Mouse (Mus musculus): Measurements from ENCODE around the gene 6330403K07Rik. TPM values are rescaled to one million over a fixed set of nuclear protein-coding genes. Genes with fewer than 3 reads are reported as not detected.

The 6330403K07Rik gene
- total RNA-seq (2021) = under 1 TPM; 0.49 to 0.75 TPM

DNA sequence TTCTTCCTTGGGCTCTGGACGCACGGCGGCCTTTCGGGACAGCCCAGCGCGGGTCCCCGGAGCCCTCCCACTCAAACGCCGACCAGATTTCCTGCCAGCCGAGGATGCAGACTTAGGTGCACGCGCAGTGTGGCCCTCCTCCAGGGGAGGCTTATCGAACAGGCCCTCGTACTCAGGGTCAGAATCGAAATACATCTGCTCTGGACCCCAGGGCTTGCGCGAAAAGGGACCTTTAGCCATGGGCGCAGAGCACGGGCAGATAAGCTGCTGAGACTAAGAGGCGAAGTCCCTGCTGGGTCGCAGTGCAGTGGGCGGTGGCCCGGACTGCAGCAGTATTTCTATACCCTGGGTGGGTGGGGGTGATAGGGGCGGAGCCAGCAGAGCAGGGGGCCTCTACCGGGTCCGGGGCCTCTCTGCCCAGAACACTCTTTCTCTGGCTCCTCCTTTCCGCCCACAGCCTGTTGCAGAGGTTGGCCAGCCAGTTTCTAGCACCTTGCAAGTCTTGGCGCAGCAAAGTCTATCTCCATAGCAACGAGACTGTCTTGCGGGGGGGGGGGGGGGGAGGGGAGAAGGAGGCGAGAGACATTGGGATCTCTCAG lies at the start of gene 6330403K07Rik:
Gene 6330403K07Rik, minus strand, starts transcription at position 351 of the 599 bp plus-strand sequence.
- intact Hi-C loops (cut with DNase I) = no loop called here
- no peak for DNase-seq (ENCODE audit: low spot score)

DNA sequence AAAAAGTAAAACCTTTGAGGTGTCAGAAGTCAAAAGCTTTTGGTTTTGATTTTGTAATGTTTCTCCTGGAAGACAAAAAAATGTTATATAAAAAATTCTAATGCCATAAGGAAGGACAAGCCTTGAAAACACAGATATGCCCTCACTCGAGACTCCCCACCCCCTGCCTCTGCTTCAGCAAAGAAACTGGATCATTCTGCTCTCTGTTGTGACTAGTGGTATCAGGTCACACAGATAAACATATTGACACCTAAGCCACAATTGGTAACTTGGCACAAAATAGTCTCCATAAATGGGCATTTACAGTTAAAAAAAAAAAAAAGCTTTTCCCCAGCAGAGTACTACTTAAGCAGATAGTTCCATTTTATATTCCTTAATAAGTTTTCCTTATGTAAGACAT lies 43.0 kb upstream of the 6330403K07Rik start:
- intact Hi-C loops (cut with DNase I) = no loop called here
- DNase-seq (ENCODE audit: low spot score) = no peak

DNA sequence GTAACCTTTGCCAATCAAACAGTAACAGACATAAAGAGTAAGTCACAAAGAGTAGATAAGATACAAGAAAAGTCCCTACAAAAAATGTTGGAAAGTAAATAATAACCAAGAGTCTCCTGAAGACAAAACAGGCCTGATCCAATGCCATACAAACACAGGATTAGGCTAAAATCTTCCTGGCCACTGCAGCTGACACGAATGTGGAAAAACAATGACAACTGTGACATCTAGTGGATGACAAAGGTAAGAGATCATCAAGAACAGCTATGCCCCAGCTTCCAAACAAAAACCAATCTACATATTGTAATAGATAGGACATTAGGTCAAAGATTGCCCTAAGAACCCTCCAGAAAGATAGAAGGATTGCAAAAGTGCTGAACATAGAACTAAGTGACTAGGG lies 19.2 kb upstream of the 6330403K07Rik start:
- intact Hi-C loops (cut with DNase I) = loop anchor here (5.0 kb wide), 2 partner anchors 70 to 275 kb away; partner anchors contain the start of gene C1qbp
- DNase-seq (ENCODE audit: low spot score) = no peak

DNA sequence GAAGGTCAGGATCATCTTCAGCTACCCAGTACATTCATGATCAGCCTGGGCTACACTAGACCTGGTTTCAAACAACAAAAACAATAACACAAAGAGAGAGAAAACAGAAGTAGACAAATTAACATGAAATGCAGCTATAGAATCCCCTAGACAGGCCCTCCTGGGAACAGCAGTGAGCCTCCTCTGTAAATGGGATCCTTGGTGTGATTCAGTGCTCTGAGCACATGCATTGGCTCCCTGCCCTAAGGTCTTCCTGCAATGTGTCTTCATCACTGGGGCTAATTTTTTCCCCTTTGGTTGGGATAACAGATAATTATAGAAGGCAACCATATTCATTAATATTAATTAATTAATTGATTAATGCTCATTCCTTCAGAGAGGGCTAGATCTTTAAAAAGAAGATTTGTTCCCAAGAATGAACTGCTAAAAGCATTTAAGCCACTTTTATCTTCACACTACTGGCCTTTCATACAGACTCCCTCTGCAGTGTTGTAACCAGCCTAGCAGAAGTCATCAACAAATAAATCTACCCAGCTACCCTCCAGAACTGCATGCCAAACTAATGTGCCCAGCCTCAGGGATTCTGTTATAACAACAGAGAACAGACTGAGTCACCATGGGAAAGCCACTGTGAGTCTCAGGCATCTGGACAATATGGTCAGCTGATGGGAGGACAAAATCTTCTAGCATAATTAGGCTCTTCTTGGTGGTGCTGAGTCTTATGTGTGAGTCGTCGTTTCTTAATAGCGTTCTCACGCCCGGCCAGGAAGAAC lies 6.4 kb upstream of the 6330403K07Rik start:
- DNase-seq (ENCODE audit: low spot score) = no peak
- intact Hi-C loops (cut with DNase I) = no loop called here

DNA sequence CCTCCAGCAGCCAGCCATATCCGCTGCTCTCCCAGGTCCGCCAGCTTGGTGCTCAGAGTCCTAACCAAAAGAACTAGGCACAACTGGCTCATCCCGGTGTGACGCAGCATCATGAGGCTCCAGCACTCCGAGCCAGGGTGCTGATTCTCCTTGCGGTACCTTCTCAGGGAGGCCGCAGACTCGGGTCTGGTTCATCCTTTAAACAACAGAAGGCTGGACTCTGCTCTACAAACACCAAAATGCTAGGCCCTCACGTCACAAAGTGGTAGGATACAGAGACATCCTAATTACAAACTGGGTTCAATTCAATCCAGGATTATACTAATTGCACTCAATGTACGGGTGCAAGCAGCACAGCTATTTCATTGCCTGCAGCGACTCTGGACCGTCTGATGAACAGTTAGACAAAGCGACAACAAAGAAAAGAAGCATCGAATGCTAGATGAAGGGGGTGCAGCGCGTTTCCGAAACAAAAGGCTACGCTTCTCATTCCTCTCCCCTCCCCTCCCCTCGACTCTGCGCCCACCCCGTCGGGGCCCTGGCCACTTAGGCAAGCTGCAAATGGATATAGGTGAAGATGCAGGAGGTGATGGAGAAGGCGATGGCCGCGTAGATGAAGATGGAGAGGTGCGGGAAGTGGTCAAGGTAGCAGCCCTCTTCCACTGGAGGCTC lies 686 bp downstream of the 6330403K07Rik start:
- no peak for DNase-seq (ENCODE audit: low spot score)
- intact Hi-C loops (cut with DNase I) = no loop called here

DNA sequence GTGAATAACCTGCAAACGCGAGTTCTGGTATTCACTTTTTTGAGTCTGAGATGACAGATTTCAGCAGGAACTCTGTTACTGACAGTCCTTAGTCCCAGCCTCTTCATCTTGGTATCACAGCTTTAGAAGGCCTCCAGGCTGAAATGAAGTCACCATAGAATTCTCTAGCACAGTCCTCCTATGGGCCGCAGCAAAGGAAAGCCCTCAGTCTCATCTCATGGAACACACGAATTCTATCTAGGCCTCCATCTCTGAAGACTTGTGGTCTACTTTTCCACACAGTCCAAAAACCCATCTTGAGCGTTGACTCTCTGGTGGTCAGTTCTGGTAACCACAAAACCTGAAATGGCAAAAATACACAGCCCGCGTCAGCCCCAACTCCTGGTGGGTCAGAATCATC lies 1.2 kb downstream of the 6330403K07Rik start:
- intact Hi-C loops (cut with DNase I) = no loop called here
- no peak for DNase-seq (ENCODE audit: low spot score)

DNA sequence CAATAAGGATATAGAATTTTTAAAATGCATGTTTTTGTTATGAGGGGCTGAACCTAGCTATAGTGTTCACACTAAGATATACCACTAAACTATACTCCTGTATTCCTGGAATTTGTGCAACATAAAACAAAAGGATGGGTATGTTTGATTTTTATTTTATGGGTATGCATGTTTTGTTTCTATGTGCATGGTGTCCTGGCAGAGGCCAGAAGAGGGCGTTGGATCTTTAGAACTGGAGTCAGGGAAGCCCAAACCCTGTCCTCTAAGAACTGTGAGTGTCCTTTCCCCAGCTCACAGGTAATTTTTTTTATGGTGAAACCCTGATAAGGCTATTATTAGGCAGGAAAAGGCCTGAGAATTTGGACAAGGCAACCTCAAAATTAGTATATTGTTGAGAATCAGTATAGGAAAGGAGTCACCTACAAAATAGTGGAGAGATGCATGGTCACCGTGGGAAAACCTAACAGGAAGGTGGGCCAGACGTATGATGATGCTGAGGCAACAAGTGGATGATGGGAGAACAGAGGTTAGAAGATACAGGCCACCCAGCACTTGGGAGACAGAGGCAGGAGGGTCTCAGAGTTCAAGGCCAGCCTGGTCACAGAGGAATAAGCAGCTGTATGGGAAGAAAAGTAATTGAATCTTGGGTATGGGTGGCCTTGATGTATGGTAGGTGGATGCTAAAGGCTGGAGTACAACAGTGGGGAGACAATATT lies 3.8 kb downstream of the 6330403K07Rik start:
- intact Hi-C loops (cut with DNase I) = loop anchor here (10.0 kb wide), 1 partner anchor 115 kb away; the partner anchor contains the start of gene Nlrp1a
- no peak for DNase-seq (ENCODE audit: low spot score)

DNA sequence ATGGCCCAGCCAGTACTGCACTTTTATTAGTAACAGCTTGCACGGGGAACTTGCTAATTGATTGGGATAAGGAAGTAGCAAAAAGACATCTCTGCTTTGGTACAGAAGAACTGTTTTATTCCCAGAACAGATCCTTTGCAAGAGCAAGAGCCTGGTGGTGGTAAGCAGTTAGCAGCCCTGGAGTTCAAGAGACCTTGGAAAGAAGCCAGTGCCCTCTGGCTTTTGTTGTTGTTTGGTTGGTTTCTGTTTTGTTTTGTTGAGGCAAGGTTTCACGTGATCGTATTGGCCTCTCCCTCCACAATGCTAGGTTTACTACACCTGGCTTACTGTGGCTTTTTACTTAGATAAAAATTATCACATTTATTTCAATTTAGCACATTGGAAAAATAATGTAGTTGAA lies 5.0 kb downstream of the 6330403K07Rik start:
- intact Hi-C loops (cut with DNase I) = loop anchor here (10.0 kb wide), 1 partner anchor 117 kb away; the partner anchor contains the start of gene Nlrp1a
- no peak for DNase-seq (ENCODE audit: low spot score)

DNA sequence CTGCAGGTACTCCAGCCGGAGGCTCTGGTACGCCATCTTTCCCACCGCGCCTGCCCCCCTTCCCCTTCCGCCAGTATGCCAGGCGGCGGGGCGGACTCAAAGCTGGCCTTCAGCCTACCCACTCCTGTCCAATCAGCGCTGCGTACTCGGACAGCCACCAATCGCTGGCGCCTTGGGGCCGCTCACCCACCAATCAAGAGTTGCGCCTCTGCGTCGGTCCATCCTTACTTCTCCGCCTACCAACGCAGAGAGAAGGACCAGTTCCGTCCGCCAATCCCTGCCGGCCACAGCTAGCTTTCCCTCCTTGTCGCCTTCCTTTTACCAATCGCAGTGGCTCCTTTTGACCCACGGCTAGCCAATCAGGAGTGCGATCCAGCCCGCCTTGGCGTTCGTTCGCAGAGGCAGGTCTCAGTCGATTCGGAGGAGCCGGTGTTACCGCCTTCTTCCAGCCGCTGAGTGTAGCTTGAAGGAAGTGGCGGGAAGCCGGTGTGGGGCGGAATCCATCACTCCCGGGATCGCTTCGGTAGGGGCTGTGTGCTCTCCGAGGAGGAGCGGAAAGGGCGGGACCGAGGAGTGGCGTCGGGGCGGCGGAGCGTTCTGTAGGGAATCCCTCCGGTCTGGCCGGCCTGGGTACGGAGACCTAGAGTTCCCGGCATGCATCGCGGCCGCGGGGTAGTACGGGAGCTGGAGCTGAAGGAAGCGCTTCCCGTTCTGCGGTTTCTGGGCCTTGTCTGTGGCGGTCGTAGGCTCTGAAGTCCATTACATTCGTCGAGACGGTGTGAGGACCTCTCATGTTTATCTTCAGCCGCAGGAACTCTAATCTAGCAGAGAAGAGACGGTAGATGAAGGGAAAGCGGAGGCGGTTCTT lies 13.9 kb downstream of the 6330403K07Rik start, which contains the start of the genes Mis12 and Derl2:
Gene Mis12, plus strand, starts transcription at position 411 of the 868 bp plus-strand sequence.
Gene Derl2, minus strand, starts transcription at position 641 of the 868 bp plus-strand sequence.
- DNase-seq (ENCODE audit: low spot score) = peak; percentile 99
- intact Hi-C loops (cut with DNase I) = loop anchor here (2.0 to 10.0 kb wide), 3 partner anchors 15 to 125 kb away; partner anchors contain the start of genes Dhx33, Nlrp1a and Rpain

DNA sequence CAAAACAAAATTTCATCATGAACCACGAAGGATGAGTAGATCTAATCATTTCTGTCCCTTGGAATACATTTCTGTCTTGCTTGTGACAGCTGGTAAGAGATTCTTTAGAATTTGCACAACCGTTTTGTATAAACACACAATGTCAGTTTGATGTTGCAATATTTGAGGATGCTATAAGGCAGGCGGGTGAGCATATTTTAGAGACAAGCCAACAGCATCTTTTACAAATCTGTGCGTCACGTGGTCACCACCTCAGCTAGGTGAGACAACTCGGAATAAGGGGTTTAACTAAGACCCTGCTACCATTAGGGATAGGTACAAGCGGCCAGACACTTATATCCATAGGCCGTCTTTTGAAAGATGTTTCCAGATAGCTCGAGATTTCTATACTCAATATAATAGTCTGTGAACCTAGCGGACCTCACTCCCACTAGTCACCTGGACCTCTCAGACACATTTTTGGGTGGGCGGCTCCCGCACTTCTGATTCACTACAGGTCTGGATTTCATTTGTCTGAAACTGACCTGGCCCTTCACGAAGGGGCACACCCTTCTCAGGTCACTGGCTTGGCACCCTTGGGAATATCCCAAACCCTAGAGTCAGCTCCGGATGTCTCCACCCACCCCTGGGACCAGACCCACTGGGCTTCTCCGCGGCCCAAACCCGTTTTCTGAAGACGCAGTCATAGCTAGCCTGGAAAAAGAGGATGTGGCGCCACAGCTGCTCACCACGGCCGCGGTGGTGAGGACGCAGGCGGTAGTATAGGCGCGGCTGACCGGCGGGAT lies 14.7 kb downstream of the 6330403K07Rik start:
- no peak for DNase-seq (ENCODE audit: low spot score)
- intact Hi-C loops (cut with DNase I) = loop anchor here (2.0 to 5.0 kb wide), 2 partner anchors 14 to 46 kb away; partner anchors contain the start of genes Dhx33 and Rpain

DNA sequence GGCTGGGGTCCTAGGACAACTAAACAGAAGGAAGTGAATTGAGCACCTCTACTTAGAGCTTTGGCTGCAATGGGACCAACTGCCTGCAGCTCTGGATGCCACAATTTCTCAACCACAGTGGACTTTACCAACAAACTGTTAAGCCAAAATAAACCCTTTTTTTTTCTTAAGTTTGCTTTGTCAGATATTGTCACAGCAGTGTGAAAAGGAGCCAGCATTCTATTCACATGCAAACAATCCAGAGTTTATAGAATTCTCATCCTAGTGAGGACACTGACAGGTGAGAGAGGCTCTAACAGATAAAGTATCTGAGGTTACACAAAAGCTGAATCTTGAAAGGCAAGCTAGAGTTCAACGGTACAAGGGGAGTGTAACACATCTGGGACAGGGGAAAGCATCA lies 16.3 kb downstream of the 6330403K07Rik start:
- intact Hi-C loops (cut with DNase I) = loop anchor here (5.0 kb wide), 1 partner anchor 45 kb away; the partner anchor contains the start of gene Rpain
- no peak for DNase-seq (ENCODE audit: low spot score)

DNA sequence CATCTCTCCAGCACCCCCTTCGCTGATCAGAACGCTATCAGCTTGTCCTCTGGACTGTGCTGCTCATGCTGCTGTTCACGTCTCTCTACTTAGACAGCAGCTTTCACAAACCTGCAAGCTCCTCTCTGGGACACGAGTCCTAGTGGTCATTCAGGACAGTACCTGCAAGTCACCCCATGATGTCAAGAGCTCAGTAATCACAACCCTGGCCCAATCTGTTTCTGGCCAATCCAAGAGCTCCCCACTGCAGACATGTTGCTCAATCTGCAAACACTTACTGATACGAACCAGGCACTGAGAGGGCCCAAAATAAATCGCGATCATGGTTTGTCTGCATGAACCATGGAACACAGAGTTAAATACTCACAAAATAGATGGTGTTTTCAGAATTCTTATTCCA lies 20.6 kb downstream of the 6330403K07Rik start:
- DNase-seq (ENCODE audit: low spot score) = no peak
- intact Hi-C loops (cut with DNase I) = no loop called here

DNA sequence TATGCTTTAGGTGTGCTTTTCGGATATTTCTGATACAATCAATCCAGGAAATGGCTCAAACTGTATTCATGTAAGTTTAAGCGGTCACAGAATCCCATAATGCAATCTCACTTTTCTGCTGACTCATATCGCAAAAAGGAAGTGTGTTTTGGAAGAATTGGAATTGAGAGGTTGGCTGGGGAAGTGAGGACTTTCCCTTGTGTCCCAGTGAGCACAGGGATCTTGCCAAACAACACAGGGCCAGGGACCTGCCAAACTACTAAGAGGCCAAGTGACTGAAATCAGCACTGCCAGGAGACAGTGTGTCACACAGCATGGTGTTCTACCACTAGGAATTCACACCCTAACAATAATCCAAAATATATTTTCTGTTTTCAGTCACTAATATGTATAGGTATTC lies 25.0 kb downstream of the 6330403K07Rik start:
- intact Hi-C loops (cut with DNase I) = no loop called here
- peak; percentile 44 for DNase-seq (ENCODE audit: low spot score)

DNA sequence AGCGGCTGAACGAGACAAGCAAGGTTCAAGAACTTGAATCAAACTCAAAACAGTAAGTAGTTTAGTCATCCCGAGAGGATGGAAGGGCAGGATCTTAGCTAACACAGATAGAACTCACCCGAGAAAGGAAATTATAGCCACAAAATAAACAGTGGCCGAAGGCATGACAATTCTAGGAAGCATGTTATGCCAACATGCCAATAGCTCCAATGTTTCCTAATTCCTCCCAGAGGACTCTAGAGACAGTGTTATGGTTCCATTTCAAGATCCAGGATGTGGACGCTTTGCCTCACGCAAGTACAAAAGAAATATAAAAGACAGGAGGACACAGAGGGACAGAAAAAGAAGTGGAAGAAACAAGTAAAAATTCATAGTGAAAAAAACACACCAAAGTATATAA lies 25.5 kb downstream of the 6330403K07Rik start:
- DNase-seq (ENCODE audit: low spot score) = no peak

DNA sequence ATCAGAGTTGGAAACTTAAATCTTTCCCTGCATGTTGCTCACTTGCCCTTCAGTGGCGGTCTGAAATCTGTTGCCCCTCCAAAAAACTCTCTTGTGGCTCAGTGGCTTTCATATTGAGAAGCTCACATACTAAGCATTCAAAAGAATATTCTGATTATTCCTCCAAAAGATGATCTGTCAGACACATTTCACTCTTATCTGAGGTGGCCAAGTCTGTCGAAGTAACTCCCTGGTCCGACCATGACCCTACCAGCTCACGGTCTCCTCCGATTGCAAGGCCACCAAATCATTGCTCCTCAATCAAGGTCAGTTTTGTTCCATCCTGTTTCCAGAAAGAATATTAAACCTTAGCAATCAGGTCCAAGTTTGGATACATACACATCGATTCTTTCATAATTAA lies 26.3 kb downstream of the 6330403K07Rik start:
- intact Hi-C loops (cut with DNase I) = no loop called here

More for the DNA sequence above, 25.5 kb downstream of the 6330403K07Rik start:
- intact Hi-C loops (cut with DNase I) = no loop called here

DNA sequence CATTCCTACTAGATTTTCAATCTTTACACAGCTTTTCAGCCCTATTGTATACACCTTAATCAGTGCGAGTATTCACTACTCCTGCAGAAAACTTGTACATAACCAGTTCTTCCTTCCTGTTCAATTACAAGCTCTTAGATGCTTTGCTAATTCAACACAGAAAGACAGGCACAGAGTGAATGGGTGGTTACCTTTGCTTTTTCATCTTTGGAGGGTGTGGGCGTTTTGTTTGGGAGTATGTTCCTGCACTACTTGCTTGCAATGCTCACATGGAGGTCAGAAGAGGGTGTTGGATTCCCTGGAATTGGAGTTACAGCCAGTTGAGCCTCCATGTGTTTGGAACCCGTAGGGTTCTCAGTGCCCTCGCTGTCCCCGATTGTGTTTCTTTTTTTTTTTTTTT lies 28.3 kb downstream of the 6330403K07Rik start:
- intact Hi-C loops (cut with DNase I) = loop anchor here (2.0 kb wide), 1 partner anchor 14 kb away; the partner anchor contains the start of genes Derl2 and Mis12
- no peak for DNase-seq (ENCODE audit: low spot score)

More for the DNA sequence above, 26.3 kb downstream of the 6330403K07Rik start:
- DNase-seq (ENCODE audit: low spot score) = no peak

DNA sequence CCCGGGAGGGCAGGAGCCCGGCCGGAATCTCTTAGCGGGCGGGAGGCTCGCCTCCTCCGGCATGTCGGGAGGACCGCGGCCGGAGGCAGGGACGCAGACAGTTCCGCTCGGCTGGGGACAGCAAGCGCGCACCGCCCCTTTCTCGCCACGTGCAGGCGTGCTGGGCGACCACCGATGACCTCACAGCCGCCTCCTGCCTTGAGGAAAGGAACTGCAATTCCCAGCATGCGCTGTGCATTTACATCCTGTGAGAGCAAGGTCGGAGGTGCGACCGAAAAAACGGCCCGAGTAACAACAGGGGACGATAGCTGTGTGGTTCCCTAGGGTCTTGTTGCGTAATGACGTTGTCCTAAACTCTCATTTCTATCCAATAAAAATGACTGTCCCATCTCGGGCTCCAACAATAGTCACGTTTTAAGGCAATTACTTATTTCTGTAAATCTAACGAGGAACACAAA lies 29.0 kb downstream of the 6330403K07Rik start, which contains the start of gene Dhx33:
Gene Dhx33, minus strand, starts transcription at position 122 of the 458 bp plus-strand sequence.
- intact Hi-C loops (cut with DNase I) = loop anchor here (2.0 kb wide), 1 partner anchor 14 kb away; the partner anchor contains the start of genes Derl2 and Mis12
- DNase-seq (ENCODE audit: low spot score) = peak; percentile 93

Measured in heart, postnatal 25 days (tissue).